Mouse (Mus musculus): Measurements from ENCODE around the gene Chrna10. TPM values are rescaled to one million over a fixed set of nuclear protein-coding genes. Genes with fewer than 3 reads are reported as not detected.

Chrna10 gene
- total and polyA plus RNA-seq, 3 experiments: not detected

GRCm38 (mm10) chr7:102087336-102087735 is 29.3 kb downstream of the Chrna10 start:
- Histone ChIP-seq H3K4me3 (ENCODE audit: control insufficient read depth in 1 of 2, insufficient read depth in 1 of 2, low read depth in 2 of 2, low read length in 2 of 2) (no peak overlapping the region), H3K9ac (ENCODE audit: control insufficient read depth, low read depth, low read length, poor library complexity, severe bottlenecking) (no peak overlapping the region), H3K36me3 (ENCODE audit: control insufficient read depth in 1 of 2, insufficient read depth in 2 of 2, low read length in 2 of 2) (no peaks in the 10 kb centered on the region), H3K27ac (ENCODE audit: control insufficient read depth, low read depth, low read length) (no peak overlapping the region), H3K79me2 (ENCODE audit: control insufficient read depth, insufficient read depth, low read length, poor library complexity) (no peaks in the 10 kb centered on the region), H3K4me1 (ENCODE audit: control insufficient read depth in 1 of 2, insufficient read depth in 2 of 2, low read length in 2 of 2) (no peaks in the 10 kb centered on the region), H3K9me3 (replicated peaks; ENCODE audit: insufficient read depth, low read length) (no peaks in the 10 kb centered on the region), H3K27me3 (ENCODE audit: control insufficient read depth in 1 of 2, insufficient read depth in 2 of 2, low read length in 2 of 2) (no peaks in the 10 kb centered on the region)
- DNase-seq (ENCODE audit: low read depth, low spot score): no peak
- TF ChIP-seq E2F4 (IDR thresholded peaks at IDR 0.05; ENCODE audit: borderline replicate concordance, low read depth, low read length) (no peak), EP300 (IDR thresholded peaks at IDR 0.05; ENCODE audit: low read depth in 1 of 2, low read length in 2 of 2) (no peak), MXI1 (IDR thresholded peaks at IDR 0.05; ENCODE audit: low read depth, low read length) (no peak), TAL1 (IDR thresholded peaks at IDR 0.05; ENCODE audit: low read length) (no peak), POLR2A (IDR thresholded peaks at IDR 0.05; ENCODE audit: control insufficient read depth in 1 of 2, insufficient read depth in 1 of 2, low read depth in 1 of 2, low read length in 2 of 2, poor library complexity in 1 of 2) (no peak), MAZ (IDR thresholded peaks at IDR 0.05; ENCODE audit: low read depth, low read length) (no peak), MAFK (IDR thresholded peaks at IDR 0.05; ENCODE audit: borderline replicate concordance, low read depth, low read length) (no peak), MYC (IDR thresholded peaks at IDR 0.05; ENCODE audit: low read depth, low read length) (no peak), GATA1 (IDR thresholded peaks at IDR 0.05; ENCODE audit: low read depth, low read length) (no peak), RCOR1 (IDR thresholded peaks at IDR 0.05; ENCODE audit: low read depth, low read length) (no peak), TBP (IDR thresholded peaks at IDR 0.05; ENCODE audit: low read depth, low read length) (no peak), USF2 (IDR thresholded peaks at IDR 0.05; ENCODE audit: borderline replicate concordance in 1 of 2, insufficient read depth in 1 of 2, low read depth in 1 of 2, low read length in 2 of 2) (no peak), NELFE (IDR thresholded peaks at IDR 0.05; ENCODE audit: low read depth, low read length) (no peak), ETS1 (IDR thresholded peaks at IDR 0.05; ENCODE audit: low read depth, low read length) (no peak), RAD21 (IDR thresholded peaks at IDR 0.05; ENCODE audit: low read depth, low read length) (no peak), TCF12 (IDR thresholded peaks at IDR 0.05; ENCODE audit: low read depth, low read length) (no peak), GABPA (IDR thresholded peaks at IDR 0.05; ENCODE audit: low read depth, low read length) (no peak)

DNA sequence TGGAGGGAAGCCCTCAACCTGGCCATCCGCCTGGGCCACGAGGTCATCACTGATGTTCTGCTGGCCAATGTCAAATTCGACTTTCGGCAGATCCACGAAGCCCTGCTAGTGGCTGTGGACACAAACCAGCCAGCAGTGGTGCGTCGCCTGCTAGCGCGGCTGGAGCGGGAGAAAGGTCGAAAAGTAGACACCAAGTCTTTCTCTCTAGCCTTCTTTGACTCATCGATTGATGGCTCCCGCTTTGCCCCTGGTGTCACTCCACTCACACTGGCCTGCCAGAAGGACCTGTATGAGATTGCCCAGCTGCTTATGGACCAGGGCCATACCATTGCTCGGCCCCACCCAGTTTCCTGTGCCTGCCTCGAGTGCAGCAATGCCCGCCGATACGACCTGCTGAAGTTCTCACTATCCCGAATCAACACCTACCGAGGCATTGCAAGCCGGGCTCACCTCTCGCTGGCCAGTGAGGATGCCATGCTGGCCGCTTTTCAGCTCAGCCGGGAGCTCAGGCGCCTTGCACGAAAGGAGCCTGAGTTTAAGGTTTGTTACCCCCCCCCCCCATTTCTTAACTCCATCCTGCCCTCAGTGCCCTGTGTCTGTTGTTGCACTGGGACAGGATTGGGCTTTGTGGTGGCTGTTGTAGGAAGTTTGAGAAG is 32.5 kb downstream of the Chrna10 start:
- no peak for DNase-seq (ENCODE audit: low read depth, low spot score)
- H3K4me3 ChIP-seq (ENCODE audit: control insufficient read depth in 1 of 2, insufficient read depth in 1 of 2, low read depth in 2 of 2, low read length in 2 of 2): no peak overlapping the region
- no peaks in the 10 kb centered on the region for H3K4me1 ChIP-seq (ENCODE audit: control insufficient read depth in 1 of 2, insufficient read depth in 2 of 2, low read length in 2 of 2)
- TF ChIP-seq ELF1 (IDR thresholded peaks at IDR 0.05; ENCODE audit: low read depth, low read length): no peak
- TF ChIP-seq SIN3A (IDR thresholded peaks at IDR 0.05; ENCODE audit: low read length): no peak
- H3K9me3 ChIP-seq (replicated peaks; ENCODE audit: insufficient read depth, low read length): no peaks in the 10 kb centered on the region
- H3K27me3 ChIP-seq (ENCODE audit: control insufficient read depth in 1 of 2, insufficient read depth in 2 of 2, low read length in 2 of 2): no peaks in the 10 kb centered on the region
- no peak overlapping the region for H3K9ac ChIP-seq (ENCODE audit: control insufficient read depth, low read depth, low read length, poor library complexity, severe bottlenecking)
- H3K36me3 ChIP-seq (ENCODE audit: control insufficient read depth in 1 of 2, insufficient read depth in 2 of 2, low read length in 2 of 2): no peaks in the 10 kb centered on the region; a peak in 1 of 4 replicates
- H3K27ac ChIP-seq (ENCODE audit: control insufficient read depth, low read depth, low read length): no peak overlapping the region
- H3K79me2 ChIP-seq (ENCODE audit: control insufficient read depth, insufficient read depth, low read length, poor library complexity): no peaks in the 10 kb centered on the region
